In genomic region chr10:86359208-86359607, GRCm38 (mm10) we compare ENCODE assay signal across 12 mouse cellular contexts. TPM values are rescaled to one million over a fixed set of nuclear protein-coding genes. Genes with fewer than 3 reads are reported as not detected.
DNase-seq lines count a peak whose midpoint lies in the region; ATAC-seq and TF ChIP-seq lines count a peak whose summit lies in the region.
"Had no signal": no experiment of that assay in that cellular context is flagged by ENCODE, and none has a peak within 500 bp of the region (broad histone marks: within the 10 kb centered on the region; RNA-seq: fewer than 3 reads in every experiment).

No protein-coding gene starts in this region.

- no peaks in the 10 kb centered on the region for H3K9me3 ChIP-seq in forebrain, embryonic 13.5 days (replicated peaks)
- H3K9me3 ChIP-seq in forebrain, embryonic 10.5 days = no peaks in the 10 kb centered on the region
- H3K9me3 ChIP-seq in lung, embryonic 14.5 days (ENCODE audit: low read depth, low read length) = no peaks in the 10 kb centered on the region
- no peaks in the 10 kb centered on the region for H3K9me3 ChIP-seq in midbrain, embryonic 15.5 days
- H3K9me3 ChIP-seq: G1E; liver, embryonic 15.5 days had no signal

- no peak for TF ChIP-seq CTCF in lung, embryonic 14.5 days (IDR thresholded peaks at IDR 0.05; ENCODE audit: low read depth)
- TF ChIP-seq CTCF in lung, adult 2 months (IDR thresholded peaks at IDR 0.05; ENCODE audit: insufficient read depth, low read length) = no peak
- no peak for TF ChIP-seq CTCF in thymus, adult 2 months (IDR thresholded peaks at IDR 0.05; ENCODE audit: borderline replicate concordance, control insufficient read depth, extremely low read depth, insufficient read depth, low read length, poor library complexity)

- peak; percentile 8; the same call in 1 of the 2 replicates for ATAC-seq in forebrain, embryonic 13.5 days
- 0 out of 2 replicates have a peak, but pooled peaks have one; percentile 62 for ATAC-seq in lung, embryonic 14.5 days (ENCODE audit: insufficient read depth)
- ATAC-seq in midbrain, embryonic 15.5 days (replicated peaks) = 0 out of 2 replicates have a peak, but pooled peaks have one; percentile 50

- H3K4me3 ChIP-seq in forebrain, embryonic 13.5 days = no peak overlapping the region
- no peak overlapping the region for H3K4me3 ChIP-seq in forebrain, embryonic 10.5 days
- no peak overlapping the region for H3K4me3 ChIP-seq in lung, embryonic 14.5 days (ENCODE audit: low read depth, low read length)
- no peak overlapping the region for H3K4me3 ChIP-seq in lung, adult 2 months (replicated peaks; ENCODE audit: extremely low read depth, low read depth, low read length)
- no peak overlapping the region for H3K4me3 ChIP-seq in midbrain, embryonic 15.5 days
- H3K4me3 ChIP-seq in thymus, adult 2 months (ENCODE audit: control insufficient read depth, insufficient read depth, low read length) = no peak overlapping the region
- H3K4me3 ChIP-seq: liver, embryonic 15.5 days had no signal

- H3K4me2 ChIP-seq in forebrain, embryonic 13.5 days = no peak overlapping the region
- no peak overlapping the region for H3K4me2 ChIP-seq in lung, embryonic 14.5 days
- H3K4me2 ChIP-seq in midbrain, embryonic 15.5 days = no peak overlapping the region
- H3K4me2 ChIP-seq: liver, embryonic 15.5 days had no signal

- DNase-seq in forebrain, embryonic 10.5 days (ENCODE audit: extremely low spot score, low spot score) = no peak
- DNase-seq in lung, embryonic 14.5 days = peak; percentile 71
- no peak for DNase-seq in lung, adult 2 months
- DNase-seq in cerebellum, postnatal 36 days = peak; percentile 39 to 53
- DNase-seq in kidney, adult 11 months = no peak
- DNase-seq in thymus, adult 2 months = no peak
- DNase-seq: adrenal gland, postnatal 25 days; heart, postnatal 10 days had no signal

- H3K4me1 ChIP-seq in forebrain, embryonic 13.5 days = no peaks in the 10 kb centered on the region
- peaks cover 16% of the 10 kb centered on the region for H3K4me1 ChIP-seq in forebrain, embryonic 10.5 days
- peaks cover 13% of the 10 kb centered on the region for H3K4me1 ChIP-seq in lung, embryonic 14.5 days (ENCODE audit: insufficient read depth)
- no peaks in the 10 kb centered on the region for H3K4me1 ChIP-seq in lung, adult 2 months (ENCODE audit: control insufficient read depth, insufficient read depth, low read length)
- no peaks in the 10 kb centered on the region for H3K4me1 ChIP-seq in midbrain, embryonic 15.5 days
- no peaks in the 10 kb centered on the region for H3K4me1 ChIP-seq in thymus, adult 2 months (replicated peaks; ENCODE audit: control insufficient read depth, insufficient read depth, low read length)

- TF ChIP-seq POLR2A in lung, adult 2 months (IDR thresholded peaks at IDR 0.05; ENCODE audit: borderline replicate concordance, extremely low read depth, low read depth, low read length) = no peak
- TF ChIP-seq POLR2A in thymus, adult 2 months (IDR thresholded peaks at IDR 0.05; ENCODE audit: control insufficient read depth, extremely low read depth, insufficient read depth, low read length, poor library complexity) = no peak

- 56% methylated on average over 2 of the region's 2 CpGs for WGBS in forebrain, embryonic 13.5 days
- 82% methylated on average over 2 of the region's 2 CpGs for WGBS in forebrain, embryonic 10.5 days
- WGBS in lung, embryonic 14.5 days = 52% methylated on average over 2 of the region's 2 CpGs
- WGBS in lung, adult 2 months = 60% methylated on average over 2 of the region's 2 CpGs
- WGBS in midbrain, embryonic 15.5 days = 36% methylated on average over 2 of the region's 2 CpGs
- 79% methylated on average over 2 of the region's 2 CpGs for WGBS in thymus, adult 2 months

- no peak overlapping the region for H3K27ac ChIP-seq in forebrain, embryonic 13.5 days
- H3K27ac ChIP-seq in forebrain, embryonic 10.5 days = no peak overlapping the region
- H3K27ac ChIP-seq in lung, embryonic 14.5 days (ENCODE audit: low read depth) = no peak overlapping the region
- H3K27ac ChIP-seq in midbrain, embryonic 15.5 days = no peak overlapping the region
- H3K27ac ChIP-seq in thymus, adult 2 months (ENCODE audit: control insufficient read depth, insufficient read depth, low read length) = no peak overlapping the region
- H3K27ac ChIP-seq: liver, embryonic 15.5 days had no signal

- H3K36me3 ChIP-seq in forebrain, embryonic 13.5 days (ENCODE audit: poor library complexity, severe bottlenecking) = no peaks in the 10 kb centered on the region
- H3K36me3 ChIP-seq in forebrain, embryonic 10.5 days (replicated peaks) = no peaks in the 10 kb centered on the region
- H3K36me3 ChIP-seq in lung, embryonic 14.5 days (ENCODE audit: insufficient read depth) = no peaks in the 10 kb centered on the region
- no peaks in the 10 kb centered on the region for H3K36me3 ChIP-seq in midbrain, embryonic 15.5 days (replicated peaks)
- no peaks in the 10 kb centered on the region for H3K36me3 ChIP-seq in thymus, adult 2 months (ENCODE audit: control insufficient read depth, insufficient read depth, low read length)
- H3K36me3 ChIP-seq: G1E; liver, embryonic 15.5 days had no signal

- H3K9ac ChIP-seq in forebrain, embryonic 13.5 days = no peak overlapping the region
- H3K9ac ChIP-seq in lung, embryonic 14.5 days = no peak overlapping the region
- no peak overlapping the region for H3K9ac ChIP-seq in midbrain, embryonic 15.5 days
- H3K9ac ChIP-seq: liver, embryonic 15.5 days had no signal

- H3K27me3 ChIP-seq in forebrain, embryonic 13.5 days = no peaks in the 10 kb centered on the region
- no peaks in the 10 kb centered on the region for H3K27me3 ChIP-seq in forebrain, embryonic 10.5 days (ENCODE audit: poor library complexity, severe bottlenecking)
- H3K27me3 ChIP-seq in lung, embryonic 14.5 days (ENCODE audit: insufficient read depth, low read length) = no peaks in the 10 kb centered on the region
- H3K27me3 ChIP-seq in midbrain, embryonic 15.5 days (replicated peaks) = no peaks in the 10 kb centered on the region
- H3K27me3 ChIP-seq in thymus, adult 2 months (ENCODE audit: control insufficient read depth, insufficient read depth, low read length) = no peaks in the 10 kb centered on the region
- H3K27me3 ChIP-seq: liver, embryonic 15.5 days had no signal

RNA-seq across cellular contexts. Expression of gene Timp3, which starts 59.0 kb away (rescaled TPM):
- polyA plus RNA-seq in forebrain, embryonic 13.5 days (2015; fragmentation: Nextera tagmentation; extraction: Ambion mirVana) = 13.3 and 13.6 TPM in 2 replicates
- polyA plus RNA-seq in forebrain, embryonic 10.5 days (2016; fragmentation: Nextera tagmentation; extraction: Ambion mirVana) = 22.1 and 22.4 TPM in 2 replicates
- 42.6 and 44.1 TPM in 2 replicates for polyA plus RNA-seq in lung, embryonic 14.5 days (2014; fragmentation: Nextera tagmentation; extraction: Ambion mirVana)
- polyA plus RNA-seq in lung, adult 2 months (2012; rRNA removed) = 259 and 473 TPM in 2 replicates
- polyA plus RNA-seq in midbrain, embryonic 15.5 days (2015; fragmentation: Nextera tagmentation; extraction: Ambion mirVana) = 31.1 and 33.9 TPM in 2 replicates
- 30.5 and 39.7 TPM in 2 replicates for polyA plus RNA-seq in thymus, adult 2 months (2012; rRNA removed)

Comparison
In these comparisons a context has a peak if more than half of its experiments do, and no peak if none do; other contexts are left out.
1. DNase-seq: peak in lung, embryonic 14.5 days (single experiment) and cerebellum, postnatal 36 days (2 of 2); none in forebrain, embryonic 10.5 days (single experiment), lung, adult 2 months (single experiment), kidney, adult 11 months (single experiment) and thymus, adult 2 months (single experiment).
2. ATAC-seq: peak in every context shown above with its lines; median percentile 62 in lung, embryonic 14.5 days; 50 in midbrain, embryonic 15.5 days; 8 in forebrain, embryonic 13.5 days.